Mouse (Mus musculus): Measurements from ENCODE around the gene Treml1.

DNA sequence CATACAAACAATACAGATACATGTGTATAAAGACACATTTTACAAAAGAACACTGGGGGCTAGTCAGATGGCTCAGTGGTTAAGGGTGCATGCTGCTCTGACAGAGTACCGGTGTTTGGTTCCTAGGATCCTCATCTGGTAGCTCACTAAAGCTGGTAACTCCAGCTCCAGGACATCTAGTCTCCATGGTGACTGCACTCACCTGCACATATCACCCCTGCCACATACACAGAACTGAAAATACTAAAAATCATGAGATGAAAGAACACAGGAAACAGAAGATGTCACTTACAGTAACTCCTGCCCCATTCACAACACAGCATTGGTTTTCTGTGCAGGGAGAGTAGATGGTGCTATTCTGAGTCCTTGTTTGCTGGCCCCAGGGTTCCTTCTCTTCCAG is 41.0 kb upstream of the Treml1 start:
- no peak for TF ChIP-seq CTCF (IDR thresholded peaks at IDR 0.05; ENCODE audit: extremely low read depth, insufficient read depth, low read length)
- no peak for TF ChIP-seq POLR2A (IDR thresholded peaks at IDR 0.05; ENCODE audit: extremely low read depth, insufficient read depth, low read length)

Data from cortical plate, adult 2 months (tissue).